Mouse (Mus musculus) hindbrain, embryonic 15.5 days (tissue): ENCODE measurements around the gene Apobr. TPM values are rescaled to one million over a fixed set of nuclear protein-coding genes. Genes with fewer than 3 reads are reported as not detected.

Source experiments
- ATAC-seq: fragments of 200-750 bp; cut with Nextera tagmentation; 2 replicates; pipeline ENCODE4 v1.8.0; 2017; ENCODE audit warnings: low read depth, moderate number of reproducible peaks, moderate TSS enrichment; ENCODE audit not compliant: low FRiP score
- H3K27ac ChIP-seq: fragments of 300-500 bp; sonication (generic); replicated peaks from 2 replicates; pipeline ENCODE4 v1.5.1; 2015; ENCODE audit warnings: mild to moderate bottlenecking, inconsistent platforms
- H3K27me3 ChIP-seq: fragments of 300-500 bp; sonication (generic); 2 replicates; pipeline ENCODE4 v1.6.1; 2015; ENCODE audit warnings: control low read depth, inconsistent platforms
- H3K36me3 ChIP-seq: fragments of 300-500 bp; sonication (generic); 2 replicates; pipeline ENCODE4 v1.6.1; 2015; ENCODE audit warnings: control low read depth, inconsistent platforms
- H3K4me1 ChIP-seq: fragments of 300-500 bp; sonication (generic); replicated peaks from 2 replicates; pipeline ENCODE4 v1.6.1; 2015; ENCODE audit warnings: control low read depth, inconsistent platforms
- H3K4me2 ChIP-seq: fragments of 300-500 bp; sonication (generic); 2 replicates; pipeline ENCODE4 v1.6.1; 2015; ENCODE audit warnings: moderate library complexity, mild to moderate bottlenecking, inconsistent platforms
- H3K4me3 ChIP-seq: fragments of 300-500 bp; sonication (generic); 2 replicates; pipeline ENCODE4 v1.5.1; 2015; ENCODE audit warnings: mild to moderate bottlenecking, inconsistent platforms
- H3K9ac ChIP-seq: fragments of 300-500 bp; sonication (generic); 2 replicates; pipeline ENCODE4 v1.6.1; 2015; ENCODE audit warnings: inconsistent platforms
- H3K9me3 ChIP-seq: fragments of 300-500 bp; sonication (generic); 2 replicates; pipeline ENCODE4 v1.6.1; 2016; ENCODE audit warnings: control low read depth, inconsistent platforms
- WGBS: fragments of 180-500 bp; shearing (Covaris S2); methylation state at CpG from one replicate; pipeline ENCODE4 v1.1.7; 2015; 5-methylcytosine and 5-hydroxymethylcytosine counted together
- microRNA-seq: library from miRNA; unstranded; fragments of <30 nt; microRNA quantifications from one replicate; pipeline ENCODE4, GENCODE M21; 2016
- polyA plus RNA-seq: library from polyadenylated mRNA; unstranded; fragments of >200 nt; fragmentation: Nextera tagmentation; extraction: Ambion mirVana; gene quantifications from 2 replicates; pipeline ENCODE4 v1.2.1, GENCODE M21; 2015

Gene Apobr
- polyA plus RNA-seq, 1 experiment from 2014 or later, result 0.52 TPM

GRCm38 (mm10) chr7:126628111-126628510 is 43.4 kb downstream of the Apobr start:
- H3K27me3 ChIP-seq, result no peaks in the 10 kb centered on the region
- no peak overlapping the region for H3K27ac ChIP-seq
- no peaks in the 10 kb centered on the region for H3K9me3 ChIP-seq
- no peak overlapping the region for H3K9ac ChIP-seq
- no peak for ATAC-seq
- H3K4me2 ChIP-seq, result no peak overlapping the region
- no peak overlapping the region for H3K4me3 ChIP-seq
- H3K36me3 ChIP-seq, result no peaks in the 10 kb centered on the region
- WGBS, result 71% methylated on average over 6 of the region's 6 CpGs
- no peaks in the 10 kb centered on the region for H3K4me1 ChIP-seq

DNA sequence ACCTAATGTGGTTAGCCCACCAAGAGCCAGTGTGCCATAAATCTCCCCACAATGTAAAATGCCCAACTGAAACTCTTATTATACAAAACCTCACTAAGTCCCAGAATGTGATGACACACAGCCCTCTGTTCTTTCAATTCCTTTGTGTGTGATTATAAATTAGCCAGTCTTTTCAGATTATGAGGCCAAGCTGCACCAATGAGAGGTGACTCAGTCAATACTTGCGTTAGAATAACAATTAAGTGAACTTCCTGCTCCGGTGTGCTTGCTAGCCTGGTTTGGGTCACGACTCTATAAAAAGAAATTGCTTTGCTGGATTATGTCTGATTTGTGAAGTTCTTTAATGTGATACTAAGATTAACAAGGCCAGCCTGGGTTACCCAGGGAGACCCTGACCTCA is 45.2 kb downstream of the Apobr start:
- Histone ChIP-seq H3K36me3 (no peaks in the 10 kb centered on the region), H3K27me3 (no peaks in the 10 kb centered on the region), H3K4me1 (no peaks in the 10 kb centered on the region), H3K4me3 (no peak overlapping the region), H3K27ac (no peak overlapping the region), H3K9ac (no peak overlapping the region), H3K9me3 (no peaks in the 10 kb centered on the region), H3K4me2 (no peak overlapping the region)
- 27% methylated on average over 3 of the region's 3 CpGs for WGBS
- ATAC-seq, result no peak

GRCm38 (mm10) chr7:126630824-126631518 is 46.2 kb downstream of the Apobr start, which contains the start of gene Nupr1:
TSS of gene Nupr1 (minus strand) at chr7:126630861.
- no peaks in the 10 kb centered on the region for H3K9me3 ChIP-seq
- ATAC-seq, result no peak
- 96% methylated on average over 4 of the region's 4 CpGs for WGBS
- H3K9ac ChIP-seq, result no peak within 1 kb of the TSS
- H3K36me3 ChIP-seq, result no peaks in the 10 kb centered on the region
- no peaks in the 10 kb centered on the region for H3K27me3 ChIP-seq
- H3K4me2 ChIP-seq, result no peak within 1 kb of the TSS
- H3K27ac ChIP-seq, result no peak within 1 kb of the TSS
- no peaks in the 10 kb centered on the region for H3K4me1 ChIP-seq
- H3K4me3 ChIP-seq, result no peak within 1 kb of the TSS

- Histone ChIP-seq H3K27me3 (no peaks in the 10 kb centered on the region), H3K9ac (no peak overlapping the region), H3K4me3 (no peak overlapping the region), H3K27ac (no peak overlapping the region), H3K4me2 (no peak overlapping the region), H3K36me3 (no peaks in the 10 kb centered on the region), H3K9me3 (no peaks in the 10 kb centered on the region), H3K4me1 (no peaks in the 10 kb centered on the region)
- ATAC-seq, result no peak
- WGBS, result 97% methylated on average over 2 of the region's 2 CpGs
These were observed 47.7 kb downstream of the Apobr start for GRCm38 (mm10) chr7:126632478-126632877.

- Histone ChIP-seq H3K9ac (no peak overlapping the region), H3K4me2 (no peak overlapping the region), H3K36me3 (no peaks in the 10 kb centered on the region), H3K27ac (no peak overlapping the region), H3K9me3 (no peaks in the 10 kb centered on the region), H3K27me3 (no peaks in the 10 kb centered on the region), H3K4me3 (no peak overlapping the region), H3K4me1 (no peaks in the 10 kb centered on the region)
- no peak for ATAC-seq
These were observed 50.6 kb downstream of the Apobr start for GRCm38 (mm10) chr7:126635375-126635774.

GRCm38 (mm10) chr7:126636733-126637520 is 52.2 kb downstream of the Apobr start:
- no peaks in the 10 kb centered on the region for H3K36me3 ChIP-seq
- 22% methylated on average over 4 of the region's 4 CpGs for WGBS
- H3K4me1 ChIP-seq, result no peaks in the 10 kb centered on the region
- H3K27me3 ChIP-seq, result no peaks in the 10 kb centered on the region
- H3K4me2 ChIP-seq, result no peak overlapping the region
- no peaks in the 10 kb centered on the region for H3K9me3 ChIP-seq
- H3K27ac ChIP-seq, result no peak overlapping the region
- ATAC-seq, result no peak
- no peak overlapping the region for H3K9ac ChIP-seq
- no peak overlapping the region for H3K4me3 ChIP-seq

Small RNAs within 50 kb of the gene (microRNA-seq; reads per million reads assigned to microRNA genes)
- 1.1 reads per million for gene Mir7059

Other genes with a start within 250 kb of the Apobr start
- gene Lat, start 215.4 kb upstream of the Apobr start, polyA plus RNA-seq, result 1.2 and 1.3 TPM in 2 replicates
- 82.7 and 90.9 TPM in 2 replicates for gene Spns1, start 207.5 kb upstream of the Apobr start, polyA plus RNA-seq
- 2.7 and 3.5 TPM in 2 replicates for gene Nfatc2ip, start 188.2 kb upstream of the Apobr start, polyA plus RNA-seq
- 0.06 and 0.08 TPM in 2 replicates for gene Cd19, start 170.1 kb upstream of the Apobr start, polyA plus RNA-seq
- gene Rabep2, start 156.2 kb upstream of the Apobr start, polyA plus RNA-seq, result 22.8 and 24.2 TPM in 2 replicates
- 0.55 and 0.71 TPM in 2 replicates for gene Atp2a1, start 121.8 kb upstream of the Apobr start, polyA plus RNA-seq
- 70.9 and 77.1 TPM in 2 replicates for gene Sh2b1, start 109.5 kb upstream of the Apobr start, polyA plus RNA-seq
- gene Tufm, start 97.6 kb upstream of the Apobr start, polyA plus RNA-seq, result 126 and 130 TPM in 2 replicates
- gene Atxn2l, start 81.5 kb upstream of the Apobr start, polyA plus RNA-seq, result 68.6 and 75.7 TPM in 2 replicates
- 176 and 179 TPM in 2 replicates for gene Eif3c, start 18.5 kb upstream of the Apobr start, polyA plus RNA-seq
- 33.4 and 37.2 TPM in 2 replicates for gene Cln3, start 875 bp downstream of the Apobr start, polyA plus RNA-seq
- gene Il27, start 10.0 kb downstream of the Apobr start, polyA plus RNA-seq, result not detected in 2 replicates
- 11.7 and 14.9 TPM in 2 replicates for gene Nupr1, start 45.9 kb downstream of the Apobr start, polyA plus RNA-seq
- 58.7 and 61.0 TPM in 2 replicates for gene Sgf29, start 64.4 kb downstream of the Apobr start, polyA plus RNA-seq
- 7.3 and 10.5 TPM in 2 replicates for gene Sult1a1, start 91.5 kb downstream of the Apobr start, polyA plus RNA-seq
- 139 and 143 TPM in 2 replicates for gene Bola2, start 110.5 kb downstream of the Apobr start, polyA plus RNA-seq
- 16.2 and 16.7 TPM in 2 replicates for gene Slx1b, start 110.8 kb downstream of the Apobr start, polyA plus RNA-seq
- gene Coro1a, start 122.8 kb downstream of the Apobr start, polyA plus RNA-seq, result 104 and 108 TPM in 2 replicates
- gene Mapk3, start 174.7 kb downstream of the Apobr start, polyA plus RNA-seq, result 107 and 115 TPM in 2 replicates
- 1.5 TPM in 2 replicates for gene Gdpd3, start 181.4 kb downstream of the Apobr start, polyA plus RNA-seq
- 191 and 203 TPM in 2 replicates for gene Ypel3, start 192.0 kb downstream of the Apobr start, polyA plus RNA-seq
- 0.62 and 0.75 TPM in 2 replicates for gene Tbx6, start 196.5 kb downstream of the Apobr start, polyA plus RNA-seq
- 174 and 176 TPM in 2 replicates for gene Ppp4c, start 207.6 kb downstream of the Apobr start, polyA plus RNA-seq
- gene Fam57b, start 212.7 kb downstream of the Apobr start, polyA plus RNA-seq, result 49.9 and 60.8 TPM in 2 replicates
- 0.43 TPM in 1 of 2 replicates, not detected in the other for gene 4930451I11Rik, start 246.7 kb downstream of the Apobr start, polyA plus RNA-seq